Mouse (Mus musculus): ENCODE measurements around the gene Slc4a8. TPM values are rescaled to one million over a fixed set of nuclear protein-coding genes. Genes with fewer than 3 reads are reported as not detected.
"Not testable (repeated sequence)": the region's sequence is repeated elsewhere in the genome, so short reads cannot be mapped to it uniquely, and the experiment has no call there.

Slc4a8 gene
- polyA plus RNA-seq, 1 experiment from 2014 or later, result 1.4 TPM

GRCm38 (mm10) chr15:100761036-100761418, 520 bp upstream of the Slc4a8 start:
- TF ChIP-seq CTCF (IDR thresholded peaks at IDR 0.05; ENCODE audit: low read depth), result no peak
- no peak for ATAC-seq
- no peak overlapping the region for H3K27ac ChIP-seq (ENCODE audit: low read depth, low read length)
- H3K9ac ChIP-seq (ENCODE audit: low read depth, low read length), result no peak overlapping the region
- H3K4me1 ChIP-seq (replicated peaks; ENCODE audit: control insufficient read depth, insufficient read depth, low read length), result no peaks in the 10 kb centered on the region
- H3K4me2 ChIP-seq (replicated peaks; ENCODE audit: low read depth), result peak overlapping the region; percentile 81
- H3K36me3 ChIP-seq (ENCODE audit: control insufficient read depth, insufficient read depth), result no peaks in the 10 kb centered on the region
- peak overlapping the region; percentile 42 for H3K4me3 ChIP-seq (ENCODE audit: low read depth, low read length)
- H3K27me3 ChIP-seq (replicated peaks; ENCODE audit: control insufficient read depth, insufficient read depth, low read length), result peaks cover 33% of the 10 kb centered on the region
- no peaks in the 10 kb centered on the region for H3K9me3 ChIP-seq (ENCODE audit: control insufficient read depth)
- WGBS, result 17% methylated on average over 9 of the region's 9 CpGs

- no peak overlapping the region for H3K27ac ChIP-seq (ENCODE audit: low read depth, low read length)
- H3K4me3 ChIP-seq (ENCODE audit: low read depth, low read length), result no peak overlapping the region
- no peak for ATAC-seq
- peaks cover 42% of the 10 kb centered on the region for H3K27me3 ChIP-seq (replicated peaks; ENCODE audit: control insufficient read depth, insufficient read depth, low read length)
- H3K9me3 ChIP-seq (ENCODE audit: control insufficient read depth), result no peaks in the 10 kb centered on the region
- no peaks in the 10 kb centered on the region for H3K36me3 ChIP-seq (ENCODE audit: control insufficient read depth, insufficient read depth)
- no peak for TF ChIP-seq CTCF (IDR thresholded peaks at IDR 0.05; ENCODE audit: low read depth)
- WGBS, result 59% methylated on average over 8 of the region's 8 CpGs
- no peaks in the 10 kb centered on the region for H3K4me1 ChIP-seq (replicated peaks; ENCODE audit: control insufficient read depth, insufficient read depth, low read length)
- H3K9ac ChIP-seq (ENCODE audit: low read depth, low read length), result no peak overlapping the region
- H3K4me2 ChIP-seq (replicated peaks; ENCODE audit: low read depth), result no peak overlapping the region
These were observed 1.1 kb downstream of the Slc4a8 start for GRCm38 (mm10) chr15:100762649-100763048.

- WGBS, result 80% methylated on average over 16 of the region's 16 CpGs
- Histone ChIP-seq H3K4me2 (replicated peaks; ENCODE audit: low read depth) (no peak overlapping the region), H3K36me3 (ENCODE audit: control insufficient read depth, insufficient read depth) (no peaks in the 10 kb centered on the region), H3K9ac (ENCODE audit: low read depth, low read length) (no peak overlapping the region), H3K4me3 (ENCODE audit: low read depth, low read length) (no peak overlapping the region), H3K27me3 (replicated peaks; ENCODE audit: control insufficient read depth, insufficient read depth, low read length) (peaks cover 42% of the 10 kb centered on the region), H3K9me3 (ENCODE audit: control insufficient read depth) (no peaks in the 10 kb centered on the region), H3K4me1 (replicated peaks; ENCODE audit: control insufficient read depth, insufficient read depth, low read length) (no peaks in the 10 kb centered on the region), H3K27ac (ENCODE audit: low read depth, low read length) (no peak overlapping the region)
- no peak for TF ChIP-seq CTCF (IDR thresholded peaks at IDR 0.05; ENCODE audit: low read depth)
- ATAC-seq, result no peak
These were observed 2.8 kb downstream of the Slc4a8 start for GRCm38 (mm10) chr15:100764163-100764951.

- Histone ChIP-seq H3K27me3 (replicated peaks; ENCODE audit: control insufficient read depth, insufficient read depth, low read length) (peaks cover 58% of the 10 kb centered on the region), H3K4me1 (replicated peaks; ENCODE audit: control insufficient read depth, insufficient read depth, low read length) (no peaks in the 10 kb centered on the region), H3K4me2 (replicated peaks; ENCODE audit: low read depth) (no peak overlapping the region), H3K4me3 (ENCODE audit: low read depth, low read length) (no peak overlapping the region), H3K9ac (ENCODE audit: low read depth, low read length) (no peak overlapping the region), H3K27ac (ENCODE audit: low read depth, low read length) (no peak overlapping the region), H3K9me3 (ENCODE audit: control insufficient read depth) (no peaks in the 10 kb centered on the region), H3K36me3 (ENCODE audit: control insufficient read depth, insufficient read depth) (no peaks in the 10 kb centered on the region)
- 79% methylated on average over 9 of the region's 9 CpGs for WGBS
- TF ChIP-seq CTCF (IDR thresholded peaks at IDR 0.05; ENCODE audit: low read depth), result no peak
- no peak for ATAC-seq
These were observed 5.3 kb downstream of the Slc4a8 start for GRCm38 (mm10) chr15:100766826-100767225.

GRCm38 (mm10) chr15:100767851-100768250, 6.3 kb downstream of the Slc4a8 start:
- Histone ChIP-seq H3K9me3 (ENCODE audit: control insufficient read depth) (no peaks in the 10 kb centered on the region), H3K27me3 (replicated peaks; ENCODE audit: control insufficient read depth, insufficient read depth, low read length) (peaks cover 52% of the 10 kb centered on the region), H3K27ac (ENCODE audit: low read depth, low read length) (no peak overlapping the region), H3K4me3 (ENCODE audit: low read depth, low read length) (no peak overlapping the region), H3K9ac (ENCODE audit: low read depth, low read length) (no peak overlapping the region), H3K4me2 (replicated peaks; ENCODE audit: low read depth) (no peak overlapping the region), H3K36me3 (ENCODE audit: control insufficient read depth, insufficient read depth) (no peaks in the 10 kb centered on the region), H3K4me1 (replicated peaks; ENCODE audit: control insufficient read depth, insufficient read depth, low read length) (no peaks in the 10 kb centered on the region)
- TF ChIP-seq CTCF (IDR thresholded peaks at IDR 0.05; ENCODE audit: low read depth), result no peak
- ATAC-seq, result no peak
- WGBS, result 81% methylated on average over 13 of the region's 13 CpGs

GRCm38 (mm10) chr15:100769023-100769422, 7.5 kb downstream of the Slc4a8 start:
- 62% methylated on average over 4 of the region's 4 CpGs for WGBS
- H3K9me3 ChIP-seq (ENCODE audit: control insufficient read depth); H3K4me3 ChIP-seq (ENCODE audit: low read depth, low read length); H3K4me2 ChIP-seq (replicated peaks; ENCODE audit: low read depth); H3K4me1 ChIP-seq (replicated peaks; ENCODE audit: control insufficient read depth, insufficient read depth, low read length); H3K36me3 ChIP-seq (ENCODE audit: control insufficient read depth, insufficient read depth); ATAC-seq; H3K27ac ChIP-seq (ENCODE audit: low read depth, low read length); H3K9ac ChIP-seq (ENCODE audit: low read depth, low read length): not testable (repeated sequence)
- peaks cover 41% of the 10 kb centered on the region for H3K27me3 ChIP-seq (replicated peaks; ENCODE audit: control insufficient read depth, insufficient read depth, low read length)
